Mouse (Mus musculus) mouse embryonic stem cell (cell line): ENCODE results near the gene Qrich2.

Experiments used
- in situ Hi-C, 2 experiments: fragments of 300-500 bp; cut with MboI; formaldehyde crosslinking; loops; 1 replicate in 1 of 2; 3 replicates in 1 of 2; pipeline ENCODE4 v1.14.3; 2019 to 2020; ENCODE audit warnings: low sequenced_read_pairs in 2 of 2, low pct_unique_long_range_greater_than_20kb in 1 of 2, mixed read lengths in 1 of 2; ENCODE audit not compliant: unreplicated experiment in 1 of 2

The Qrich2 gene

GRCm38 (mm10) chr11:116459786-116460185 is 6.3 kb downstream of the Qrich2 start:
- in situ Hi-C loops = loop anchor here (5.0 to 10.0 kb wide), 3 partner anchors 142 to 237 kb away; no protein-coding TSS in a partner anchor

- in situ Hi-C loops = loop anchor here (5.0 to 10.0 kb wide), 3 partner anchors 139 to 234 kb away; no protein-coding TSS in a partner anchor
Measured at GRCm38 (mm10) chr11:116456234-116456633, 9.8 kb downstream of the Qrich2 start.

- in situ Hi-C loops = loop anchor here in 1 of 2 experiments (10.0 kb wide), 1 partner anchor 229 kb away; no protein-coding TSS in a partner anchor
Measured at GRCm38 (mm10) chr11:116453889-116454288, 12.2 kb downstream of the Qrich2 start.

GRCm38 (mm10) chr11:116449341-116449740 is 16.7 kb downstream of the Qrich2 start:
- in situ Hi-C loops = loop anchor here in 1 of 2 experiments (5.0 kb wide), 1 partner anchor 132 kb away; no protein-coding TSS in a partner anchor

- in situ Hi-C loops = loop anchor here in 1 of 2 experiments (5.0 kb wide), 1 partner anchor 131 kb away; no protein-coding TSS in a partner anchor
Measured at GRCm38 (mm10) chr11:116447822-116448221, 18.2 kb downstream of the Qrich2 start.

- in situ Hi-C loops = loop anchor here in 1 of 2 experiments (5.0 kb wide), 1 partner anchor 129 kb away; no protein-coding TSS in a partner anchor
Measured at GRCm38 (mm10) chr11:116446308-116446887, 19.6 kb downstream of the Qrich2 start.

GRCm38 (mm10) chr11:116445596-116446307 is 20.3 kb downstream of the Qrich2 start:
- in situ Hi-C loops = loop anchor here in 1 of 2 experiments (5.0 kb wide), 1 partner anchor 128 kb away; no protein-coding TSS in a partner anchor

- in situ Hi-C loops = no loop called here
Measured at GRCm38 (mm10) chr11:116443935-116444334, 22.1 kb downstream of the Qrich2 start.

GRCm38 (mm10) chr11:116443311-116443710 is 22.7 kb downstream of the Qrich2 start:
- in situ Hi-C loops = no loop called here

GRCm38 (mm10) chr11:116442867-116443177 is 23.2 kb downstream of the Qrich2 start:
- in situ Hi-C loops = no loop called here

GRCm38 (mm10) chr11:116442129-116442866 is 23.7 kb downstream of the Qrich2 start:
- in situ Hi-C loops = no loop called here

- in situ Hi-C loops = no loop called here
Measured at GRCm38 (mm10) chr11:116440408-116441068, 25.5 kb downstream of the Qrich2 start.

- in situ Hi-C loops = no loop called here
Measured at GRCm38 (mm10) chr11:116439269-116440240, 26.5 kb downstream of the Qrich2 start.

- in situ Hi-C loops = no loop called here
Measured at GRCm38 (mm10) chr11:116437541-116437940, 28.5 kb downstream of the Qrich2 start.

- in situ Hi-C loops = no loop called here
Measured at GRCm38 (mm10) chr11:116436725-116437331, 29.2 kb downstream of the Qrich2 start.

- in situ Hi-C loops = no loop called here
Measured at GRCm38 (mm10) chr11:116435992-116436724, 29.9 kb downstream of the Qrich2 start.
